Mouse (Mus musculus): ENCODE measurements around the gene Scg3. TPM values are rescaled to one million over a fixed set of nuclear protein-coding genes. Genes with fewer than 3 reads are reported as not detected.

Scg3 gene
- polyA plus RNA-seq, 1 experiment from 2014 or later: 0.59 TPM

- Histone ChIP-seq H3K4me3 (ENCODE audit: low read length) (peak within 1 kb of the TSS; percentile 63), H3K4me1 (ENCODE audit: insufficient read depth, low read length) (no peaks in the 10 kb centered on the region), H3K4me2 (replicated peaks; ENCODE audit: low read depth, low read length) (peak within 1 kb of the TSS; percentile 97), H3K27me3 (ENCODE audit: insufficient read depth, low read length) (peaks cover 3% of the 10 kb centered on the region; the same call in 1 of the 2 replicates), H3K9me3 (ENCODE audit: low read length) (no peaks in the 10 kb centered on the region), H3K9ac (replicated peaks; ENCODE audit: low read length) (peak within 1 kb of the TSS; percentile 69), H3K27ac (ENCODE audit: low read length) (no peak within 1 kb of the TSS), H3K36me3 (ENCODE audit: insufficient read depth, low read length) (no peaks in the 10 kb centered on the region)
- ATAC-seq (ENCODE audit: low FRiP score, low TSS enrichment): peak; percentile 93
- WGBS: under 1% methylated on average over 65 of the region's 74 CpGs
These were observed 73.0 kb downstream of the Scg3 start, which contains the start of gene Tmod2 for GRCm38 (mm10) chr9:75610571-75611493. Tmod2 (minus strand) TSS chr9:75611325.

GRCm38 (mm10) chr9:75609965-75610364 lies 73.9 kb downstream of the Scg3 start:
- no peaks in the 10 kb centered on the region for H3K36me3 ChIP-seq (ENCODE audit: insufficient read depth, low read length)
- H3K27me3 ChIP-seq (ENCODE audit: insufficient read depth, low read length): peaks cover 3% of the 10 kb centered on the region; the same call in 1 of the 2 replicates
- no peaks in the 10 kb centered on the region for H3K4me1 ChIP-seq (ENCODE audit: insufficient read depth, low read length)
- H3K9me3 ChIP-seq (ENCODE audit: low read length): no peaks in the 10 kb centered on the region
- peak overlapping the region; percentile 38; the same call in 1 of the 2 replicates for H3K9ac ChIP-seq (replicated peaks; ENCODE audit: low read length)
- no peak overlapping the region for H3K27ac ChIP-seq (ENCODE audit: low read length)
- H3K4me3 ChIP-seq (ENCODE audit: low read length): peak overlapping the region; percentile 63
- 24% methylated on average over 16 of the region's 16 CpGs for WGBS
- ATAC-seq (ENCODE audit: low FRiP score, low TSS enrichment): no peak
- peak overlapping the region; percentile 97 for H3K4me2 ChIP-seq (replicated peaks; ENCODE audit: low read depth, low read length)

- no peak overlapping the region for H3K27ac ChIP-seq (ENCODE audit: low read length)
- H3K9me3 ChIP-seq (ENCODE audit: low read length): peaks cover 1% of the 10 kb centered on the region; the same call in 1 of the 2 replicates
- no peaks in the 10 kb centered on the region for H3K4me1 ChIP-seq (ENCODE audit: insufficient read depth, low read length)
- 71% methylated on average over 1 of the region's 1 CpGs for WGBS
- H3K4me2 ChIP-seq (replicated peaks; ENCODE audit: low read depth, low read length): no peak overlapping the region
- no peak overlapping the region for H3K9ac ChIP-seq (replicated peaks; ENCODE audit: low read length)
- H3K4me3 ChIP-seq (ENCODE audit: low read length): no peak overlapping the region
- H3K36me3 ChIP-seq (ENCODE audit: insufficient read depth, low read length): no peaks in the 10 kb centered on the region
- no peak for ATAC-seq (ENCODE audit: low FRiP score, low TSS enrichment)
- peaks cover 3% of the 10 kb centered on the region; the same call in 1 of the 2 replicates for H3K27me3 ChIP-seq (ENCODE audit: insufficient read depth, low read length)
These were observed 74.4 kb downstream of the Scg3 start for GRCm38 (mm10) chr9:75609505-75609904.

GRCm38 (mm10) chr9:75607496-75607895 lies 76.4 kb downstream of the Scg3 start:
- Histone ChIP-seq H3K9me3 (ENCODE audit: low read length) (peaks cover 5% of the 10 kb centered on the region; the same call in 1 of the 2 replicates), H3K27me3 (ENCODE audit: insufficient read depth, low read length) (peaks cover 3% of the 10 kb centered on the region; the same call in 1 of the 2 replicates), H3K4me1 (ENCODE audit: insufficient read depth, low read length) (no peaks in the 10 kb centered on the region), H3K4me2 (replicated peaks; ENCODE audit: low read depth, low read length) (no peak overlapping the region), H3K4me3 (ENCODE audit: low read length) (no peak overlapping the region), H3K27ac (ENCODE audit: low read length) (no peak overlapping the region), H3K36me3 (ENCODE audit: insufficient read depth, low read length) (no peaks in the 10 kb centered on the region), H3K9ac (replicated peaks; ENCODE audit: low read length) (no peak overlapping the region)
- no peak for ATAC-seq (ENCODE audit: low FRiP score, low TSS enrichment)
- 90% methylated on average over 4 of the region's 4 CpGs for WGBS

GRCm38 (mm10) chr9:75601510-75601909 lies 82.3 kb downstream of the Scg3 start:
- H3K4me1 ChIP-seq (ENCODE audit: insufficient read depth, low read length): peaks cover 19% of the 10 kb centered on the region
- 11% methylated on average over 12 of the region's 12 CpGs for WGBS
- H3K4me2 ChIP-seq (replicated peaks; ENCODE audit: low read depth, low read length): peak overlapping the region; percentile 23; the same call in 1 of the 2 replicates
- H3K4me3 ChIP-seq (ENCODE audit: low read length): no peak overlapping the region
- H3K9ac ChIP-seq (replicated peaks; ENCODE audit: low read length): 0 out of 2 replicates have a peak overlapping the region, but pooled peaks have one; percentile 10
- no peaks in the 10 kb centered on the region for H3K27me3 ChIP-seq (ENCODE audit: insufficient read depth, low read length)
- ATAC-seq (ENCODE audit: low FRiP score, low TSS enrichment): peak; percentile 47; the same call in 1 of the 2 replicates
- no peak overlapping the region for H3K27ac ChIP-seq (ENCODE audit: low read length)
- no peaks in the 10 kb centered on the region for H3K36me3 ChIP-seq (ENCODE audit: insufficient read depth, low read length)
- H3K9me3 ChIP-seq (ENCODE audit: low read length): peaks cover 5% of the 10 kb centered on the region; the same call in 1 of the 2 replicates

GRCm38 (mm10) chr9:75600166-75600934 lies 83.5 kb downstream of the Scg3 start:
- no peak overlapping the region for H3K4me3 ChIP-seq (ENCODE audit: low read length)
- H3K36me3 ChIP-seq (ENCODE audit: insufficient read depth, low read length): no peaks in the 10 kb centered on the region
- ATAC-seq (ENCODE audit: low FRiP score, low TSS enrichment): no peak
- H3K27ac ChIP-seq (ENCODE audit: low read length): peak overlapping the region; percentile 31; the same call in 1 of the 2 replicates
- no peak overlapping the region for H3K4me2 ChIP-seq (replicated peaks; ENCODE audit: low read depth, low read length)
- H3K4me1 ChIP-seq (ENCODE audit: insufficient read depth, low read length): peaks cover 19% of the 10 kb centered on the region
- H3K9me3 ChIP-seq (ENCODE audit: low read length): peaks cover 5% of the 10 kb centered on the region; the same call in 1 of the 2 replicates
- no peak overlapping the region for H3K9ac ChIP-seq (replicated peaks; ENCODE audit: low read length)
- H3K27me3 ChIP-seq (ENCODE audit: insufficient read depth, low read length): no peaks in the 10 kb centered on the region
- 62% methylated on average over 7 of the region's 7 CpGs for WGBS

- no peaks in the 10 kb centered on the region for H3K36me3 ChIP-seq (ENCODE audit: insufficient read depth, low read length)
- 57% methylated on average over 5 of the region's 5 CpGs for WGBS
- ATAC-seq (ENCODE audit: low FRiP score, low TSS enrichment): no peak; the same call in 1 of the 2 replicates
- H3K27me3 ChIP-seq (ENCODE audit: insufficient read depth, low read length): no peaks in the 10 kb centered on the region
- H3K9ac ChIP-seq (replicated peaks; ENCODE audit: low read length): no peak overlapping the region
- H3K4me3 ChIP-seq (ENCODE audit: low read length): no peak overlapping the region
- peaks cover 19% of the 10 kb centered on the region for H3K4me1 ChIP-seq (ENCODE audit: insufficient read depth, low read length)
- no peak overlapping the region for H3K27ac ChIP-seq (ENCODE audit: low read length)
- H3K9me3 ChIP-seq (ENCODE audit: low read length): peaks cover 2% of the 10 kb centered on the region; the same call in 1 of the 2 replicates
- no peak overlapping the region for H3K4me2 ChIP-seq (replicated peaks; ENCODE audit: low read depth, low read length)
These were observed 84.5 kb downstream of the Scg3 start for GRCm38 (mm10) chr9:75599191-75599841.

GRCm38 (mm10) chr9:75597596-75597995 lies 86.3 kb downstream of the Scg3 start:
- no peaks in the 10 kb centered on the region for H3K27me3 ChIP-seq (ENCODE audit: insufficient read depth, low read length)
- ATAC-seq (ENCODE audit: low FRiP score, low TSS enrichment): no peak
- H3K9me3 ChIP-seq (ENCODE audit: low read length): no peaks in the 10 kb centered on the region
- peaks cover 19% of the 10 kb centered on the region for H3K4me1 ChIP-seq (ENCODE audit: insufficient read depth, low read length)
- no peak overlapping the region for H3K27ac ChIP-seq (ENCODE audit: low read length)
- H3K4me2 ChIP-seq (replicated peaks; ENCODE audit: low read depth, low read length): no peak overlapping the region
- H3K4me3 ChIP-seq (ENCODE audit: low read length): no peak overlapping the region
- H3K36me3 ChIP-seq (ENCODE audit: insufficient read depth, low read length): no peaks in the 10 kb centered on the region
- H3K9ac ChIP-seq (replicated peaks; ENCODE audit: low read length): no peak overlapping the region
- 72% methylated on average over 4 of the region's 4 CpGs for WGBS

GRCm38 (mm10) chr9:75597036-75597435 lies 86.8 kb downstream of the Scg3 start:
- H3K4me1 ChIP-seq (ENCODE audit: insufficient read depth, low read length): peaks cover 19% of the 10 kb centered on the region
- no peaks in the 10 kb centered on the region for H3K9me3 ChIP-seq (ENCODE audit: low read length)
- H3K4me3 ChIP-seq (ENCODE audit: low read length): no peak overlapping the region
- WGBS: 89% methylated on average over 13 of the region's 13 CpGs
- H3K4me2 ChIP-seq (replicated peaks; ENCODE audit: low read depth, low read length): no peak overlapping the region
- no peaks in the 10 kb centered on the region for H3K36me3 ChIP-seq (ENCODE audit: insufficient read depth, low read length)
- no peak for ATAC-seq (ENCODE audit: low FRiP score, low TSS enrichment)
- no peak overlapping the region for H3K9ac ChIP-seq (replicated peaks; ENCODE audit: low read length)
- no peaks in the 10 kb centered on the region for H3K27me3 ChIP-seq (ENCODE audit: insufficient read depth, low read length)
- H3K27ac ChIP-seq (ENCODE audit: low read length): no peak overlapping the region

Data from kidney, embryonic 16.5 days (tissue).